Mouse (Mus musculus): ENCODE measurements around the gene Ocel1.

Gene Ocel1

GRCm38 (mm10) chr8:71403107-71403885, 32.2 kb downstream of the Ocel1 start:
- DNase-seq (ENCODE audit: low spot score in 2 of 2): no peak

GRCm38 (mm10) chr8:71404011-71404410, 32.9 kb downstream of the Ocel1 start:
- DNase-seq (ENCODE audit: low spot score in 2 of 2): no peak

- DNase-seq (ENCODE audit: low spot score in 2 of 2): no peak
Observed at GRCm38 (mm10) chr8:71404951-71405351, 33.9 kb downstream of the Ocel1 start.

- peak; percentile 93 to 94 for DNase-seq (ENCODE audit: low spot score in 2 of 2)
Observed at GRCm38 (mm10) chr8:71405401-71406098, 34.5 kb downstream of the Ocel1 start, which contains the start of gene Ankle1. Ankle1 (plus strand) TSS chr8:71406010.

- no peak for DNase-seq (ENCODE audit: low spot score in 2 of 2)
Observed at GRCm38 (mm10) chr8:71406099-71407015, 35.3 kb downstream of the Ocel1 start.

- no peak for DNase-seq (ENCODE audit: low spot score in 2 of 2)
Observed at GRCm38 (mm10) chr8:71407441-71407840, 36.3 kb downstream of the Ocel1 start.

- DNase-seq (ENCODE audit: low spot score in 2 of 2): no peak
Observed at GRCm38 (mm10) chr8:71408231-71408630, 37.1 kb downstream of the Ocel1 start.

- DNase-seq (ENCODE audit: low spot score in 2 of 2): no peak
Observed at GRCm38 (mm10) chr8:71411535-71412273, 40.6 kb downstream of the Ocel1 start.

GRCm38 (mm10) chr8:71422121-71422520, 51.0 kb downstream of the Ocel1 start:
- DNase-seq (ENCODE audit: low spot score in 2 of 2): no peak
